Mouse (Mus musculus) myocyte (in vitro differentiated cells): Measurements from ENCODE around the gene Prkaa1. TPM values are rescaled to one million over a fixed set of nuclear protein-coding genes. Genes with fewer than 3 reads are reported as not detected.
A peak's percentile ranks its signal among the peaks of the same experiment; 100 is the strongest.

Experiments
- H3K27me3 ChIP-seq: one replicate; pipeline ENCODE4 v1.6.1; 2011; ENCODE audit not compliant: control insufficient read depth, insufficient read depth, insufficient read length
- H3K36me3 ChIP-seq: one replicate; pipeline ENCODE4 v1.6.1; 2011; ENCODE audit not compliant: control insufficient read depth, insufficient read depth
- H3K4me2 ChIP-seq: one replicate; pipeline ENCODE4 v1.6.1; 2011; ENCODE audit warnings: low read depth, control low read depth
- H3K4me3 ChIP-seq: one replicate; pipeline ENCODE4 v1.5.1; 2011; ENCODE audit warnings: mild to moderate bottlenecking, control low read depth, moderate library complexity
- H3K79me2 ChIP-seq: one replicate; pipeline ENCODE4 v1.6.1; 2011; ENCODE audit not compliant: control insufficient read depth, insufficient read depth
- H3ac ChIP-seq: one replicate; pipeline ENCODE4 v1.6.1; 2011; ENCODE audit not compliant: control insufficient read depth, insufficient read length
- CEBPB ChIP-seq: IDR thresholded peaks from 2 replicates; pipeline ENCODE4 v1.6.1; 2011; ENCODE audit warnings: mild to moderate bottlenecking, moderate library complexity; ENCODE audit not compliant: poor library complexity, insufficient read depth, severe bottlenecking
- E2F4 ChIP-seq: IDR thresholded peaks from one replicate; pipeline ENCODE4 v1.6.1; 2011; ENCODE audit warnings: mild to moderate bottlenecking, control low read depth, moderate library complexity; ENCODE audit not compliant: insufficient read depth
- MAX ChIP-seq: IDR thresholded peaks from one replicate; pipeline ENCODE4 v1.6.1; 2011; ENCODE audit warnings: low read depth, mild to moderate bottlenecking, control low read depth
- MYOD1 ChIP-seq, 3 experiments: IDR thresholded peaks; one replicate each; pipeline ENCODE4 v1.6.1; 2011; ENCODE audit warnings: control low read depth in 2 of 3, low read depth in 2 of 3, mild to moderate bottlenecking in 2 of 3, moderate library complexity in 1 of 3; ENCODE audit not compliant: insufficient read length in 2 of 3, control insufficient read depth in 1 of 3
- MYOG ChIP-seq, 3 experiments: IDR thresholded peaks; one replicate each; pipeline ENCODE4 v1.6.1; 2011; ENCODE audit warnings: control low read depth in 2 of 3, low read depth in 2 of 3, mild to moderate bottlenecking in 2 of 3; ENCODE audit not compliant: insufficient read length in 2 of 3, control insufficient read depth in 1 of 3, insufficient read depth in 1 of 3
- POLR2A ChIP-seq: IDR thresholded peaks from one replicate; pipeline ENCODE4 v1.6.1; 2011; ENCODE audit warnings: low read depth, mild to moderate bottlenecking, control low read depth, moderate library complexity; ENCODE audit not compliant: insufficient read length
- POLR2AphosphoS2 ChIP-seq: IDR thresholded peaks from one replicate; pipeline ENCODE4 v1.6.1; 2011; ENCODE audit warnings: low read depth, control low read depth; ENCODE audit not compliant: insufficient read length
- REST ChIP-seq: IDR thresholded peaks from one replicate; pipeline ENCODE4 v1.6.1; 2011; ENCODE audit warnings: mild to moderate bottlenecking, control low read depth, moderate library complexity; ENCODE audit not compliant: insufficient read depth, insufficient read length
- SRF ChIP-seq: IDR thresholded peaks from one replicate; pipeline ENCODE4 v1.6.1; 2011; ENCODE audit warnings: low read depth; ENCODE audit not compliant: control insufficient read depth, insufficient read length
- TCF12 ChIP-seq: IDR thresholded peaks from one replicate; pipeline ENCODE4 v1.6.1; 2011; ENCODE audit warnings: mild to moderate bottlenecking, control low read depth; ENCODE audit not compliant: poor library complexity, insufficient read depth, severe bottlenecking
- TCF3 ChIP-seq: IDR thresholded peaks from one replicate; pipeline ENCODE4 v1.6.1; 2011; ENCODE audit warnings: low read depth, control low read depth; ENCODE audit not compliant: insufficient read length
- USF1 ChIP-seq: IDR thresholded peaks from one replicate; pipeline ENCODE4 v1.6.1; 2011; ENCODE audit warnings: low read depth, mild to moderate bottlenecking, control low read depth, moderate library complexity
- polyA plus RNA-seq: library from polyadenylated mRNA; unstranded; fragments of >200 nt; fragmentation: generic; extraction: Trizol; gene quantifications from one replicate; pipeline ENCODE4 v1.2.1, GENCODE M21; 2012; ENCODE audit warnings: missing spikeins

The Prkaa1 gene
- polyA plus RNA-seq, 1 experiment = 14.9 TPM

GRCm38 (mm10) chr15:5173217-5173820 lies 29.7 kb downstream of the Prkaa1 start:
- TF ChIP-seq REST = no peak
- no peak for TF ChIP-seq POLR2A
- no peak for TF ChIP-seq TCF12
- no peak for TF ChIP-seq SRF
- no peak for TF ChIP-seq CEBPB
- no peak for TF ChIP-seq MAX
- no peak for TF ChIP-seq POLR2AphosphoS2
- TF ChIP-seq MYOG (IDR thresholded peaks at IDR 0.05; ENCODE audit: control insufficient read depth in 1 of 3, insufficient read depth in 1 of 3, insufficient read length in 2 of 3, low read depth in 2 of 3) = no peak
- TF ChIP-seq USF1 = no peak
- TF ChIP-seq E2F4 = no peak
- TF ChIP-seq TCF3 = no peak
- no peak for TF ChIP-seq MYOD1 (IDR thresholded peaks at IDR 0.05; ENCODE audit: control insufficient read depth in 1 of 3, insufficient read length in 2 of 3, low read depth in 2 of 3)
- H3K4me2 ChIP-seq = no peak overlapping the region
- H3K36me3 ChIP-seq = peaks cover 84% of the 10 kb centered on the region
- H3K79me2 ChIP-seq = no peaks in the 10 kb centered on the region
- no peaks in the 10 kb centered on the region for H3K27me3 ChIP-seq
- no peak overlapping the region for H3ac ChIP-seq
- no peak overlapping the region for H3K4me3 ChIP-seq

- peak overlapping the region; percentile 56 for H3K4me3 ChIP-seq
- peaks cover 15% of the 10 kb centered on the region for H3K36me3 ChIP-seq
- peaks cover 25% of the 10 kb centered on the region for H3K79me2 ChIP-seq
- TF ChIP-seq USF1 (no peak), MYOD1 (IDR thresholded peaks at IDR 0.05; ENCODE audit: control insufficient read depth in 1 of 3, insufficient read length in 2 of 3, low read depth in 2 of 3) (peak in 1 of 3 experiments; percentile 25)
- no peaks in the 10 kb centered on the region for H3K27me3 ChIP-seq
- peak overlapping the region; percentile 63 for H3ac ChIP-seq
- peak overlapping the region; percentile 89 for H3K4me2 ChIP-seq
Measured at GRCm38 (mm10) chr15:5184668-5185330, 41.1 kb downstream of the Prkaa1 start.

- no peaks in the 10 kb centered on the region for H3K27me3 ChIP-seq
- H3K4me3 ChIP-seq = peak within 1 kb of the TSS; percentile 56
- H3K79me2 ChIP-seq = peaks cover 25% of the 10 kb centered on the region
- H3K4me2 ChIP-seq = peak within 1 kb of the TSS; percentile 89
- H3K36me3 ChIP-seq = peaks cover 17% of the 10 kb centered on the region
- TF ChIP-seq MAX (peak; percentile 67), REST (no peak), POLR2AphosphoS2 (no peak), MYOG (IDR thresholded peaks at IDR 0.05; ENCODE audit: control insufficient read depth in 1 of 3, insufficient read depth in 1 of 3, insufficient read length in 2 of 3, low read depth in 2 of 3) (no peak), TCF12 (no peak), SRF (no peak), CEBPB (no peak), POLR2A (peak; percentile 54), E2F4 (no peak), MYOD1 (IDR thresholded peaks at IDR 0.05; ENCODE audit: control insufficient read depth in 1 of 3, insufficient read length in 2 of 3, low read depth in 2 of 3) (no peak), TCF3 (no peak), USF1 (peak; percentile 69)
- H3ac ChIP-seq = peak within 1 kb of the TSS; percentile 63
Measured at GRCm38 (mm10) chr15:5185366-5186292, 42.0 kb downstream of the Prkaa1 start, which contains the start of gene Ttc33. TSS of gene Ttc33 (plus strand) at chr15:5185525.

- H3K4me2 ChIP-seq = peak overlapping the region; percentile 87
- H3K36me3 ChIP-seq = peaks cover 22% of the 10 kb centered on the region
- no peaks in the 10 kb centered on the region for H3K27me3 ChIP-seq
- TF ChIP-seq USF1 = no peak
- peaks cover 25% of the 10 kb centered on the region for H3K79me2 ChIP-seq
- peak overlapping the region; percentile 56 for H3K4me3 ChIP-seq
- H3ac ChIP-seq = peak overlapping the region; percentile 63
Measured at GRCm38 (mm10) chr15:5186293-5186675, 42.6 kb downstream of the Prkaa1 start.

- TF ChIP-seq MYOD1 (IDR thresholded peaks at IDR 0.05; ENCODE audit: control insufficient read depth in 1 of 3, insufficient read length in 2 of 3, low read depth in 2 of 3) (no peak), TCF12 (no peak)
- Histone ChIP-seq H3K79me2 (peaks cover 25% of the 10 kb centered on the region), H3K4me2 (peak overlapping the region; percentile 87), H3K27me3 (no peaks in the 10 kb centered on the region), H3ac (no peak overlapping the region), H3K4me3 (peak overlapping the region; percentile 56), H3K36me3 (peaks cover 17% of the 10 kb centered on the region)
Measured at GRCm38 (mm10) chr15:5187116-5187515, 43.5 kb downstream of the Prkaa1 start.
